Mouse (Mus musculus): ENCODE data around the gene Aldob.
"Not testable (repeated sequence)": the region's sequence is repeated elsewhere in the genome, so short reads cannot be mapped to it uniquely, and the experiment has no call there.

The Aldob gene

GRCm38 (mm10) chr4:49535675-49536294 is 13.6 kb downstream of the Aldob start:
- DNase-seq (ENCODE audit: low spot score): no peak

GRCm38 (mm10) chr4:49535036-49535435 is 14.3 kb downstream of the Aldob start:
- DNase-seq (ENCODE audit: low spot score): no peak

GRCm38 (mm10) chr4:49522576-49522975 is 26.8 kb downstream of the Aldob start:
- no peak for DNase-seq (ENCODE audit: low spot score)

- no peak for DNase-seq (ENCODE audit: low spot score)
These were observed 28.0 kb downstream of the Aldob start for GRCm38 (mm10) chr4:49521346-49521745.

- peak; percentile 91 for DNase-seq (ENCODE audit: low spot score)
These were observed 28.6 kb downstream of the Aldob start, which contains the start of the genes Mrpl50 and Zfp189 for GRCm38 (mm10) chr4:49520572-49521340. TSS of gene Mrpl50 (minus strand) at chr4:49521093. TSS of gene Zfp189 (plus strand) at chr4:49521176.

- DNase-seq (ENCODE audit: low spot score): no peak
These were observed 29.9 kb downstream of the Aldob start for GRCm38 (mm10) chr4:49519476-49519875.

GRCm38 (mm10) chr4:49514441-49514840 is 34.9 kb downstream of the Aldob start:
- DNase-seq (ENCODE audit: low spot score): no peak

GRCm38 (mm10) chr4:49512636-49513035 is 36.7 kb downstream of the Aldob start:
- no peak for DNase-seq (ENCODE audit: low spot score)

GRCm38 (mm10) chr4:49510236-49510835 is 39.0 kb downstream of the Aldob start:
- DNase-seq (ENCODE audit: low spot score): not testable (repeated sequence)

GRCm38 (mm10) chr4:49509183-49509582 is 40.2 kb downstream of the Aldob start:
- no peak for DNase-seq (ENCODE audit: low spot score)

- no peak for DNase-seq (ENCODE audit: low spot score)
These were observed 43.0 kb downstream of the Aldob start, which contains the start of gene Baat for GRCm38 (mm10) chr4:49506386-49506785. TSS of gene Baat (minus strand) at chr4:49506557.

- no peak for DNase-seq (ENCODE audit: low spot score)
These were observed 45.8 kb downstream of the Aldob start for GRCm38 (mm10) chr4:49503563-49503962.
